Mouse (Mus musculus): ENCODE measurements around the gene Stra6. TPM values are rescaled to one million over a fixed set of nuclear protein-coding genes. Genes with fewer than 3 reads are reported as not detected.

Stra6 gene
- total RNA-seq, 2 experiments from 2014 or later, result not detected

DNA sequence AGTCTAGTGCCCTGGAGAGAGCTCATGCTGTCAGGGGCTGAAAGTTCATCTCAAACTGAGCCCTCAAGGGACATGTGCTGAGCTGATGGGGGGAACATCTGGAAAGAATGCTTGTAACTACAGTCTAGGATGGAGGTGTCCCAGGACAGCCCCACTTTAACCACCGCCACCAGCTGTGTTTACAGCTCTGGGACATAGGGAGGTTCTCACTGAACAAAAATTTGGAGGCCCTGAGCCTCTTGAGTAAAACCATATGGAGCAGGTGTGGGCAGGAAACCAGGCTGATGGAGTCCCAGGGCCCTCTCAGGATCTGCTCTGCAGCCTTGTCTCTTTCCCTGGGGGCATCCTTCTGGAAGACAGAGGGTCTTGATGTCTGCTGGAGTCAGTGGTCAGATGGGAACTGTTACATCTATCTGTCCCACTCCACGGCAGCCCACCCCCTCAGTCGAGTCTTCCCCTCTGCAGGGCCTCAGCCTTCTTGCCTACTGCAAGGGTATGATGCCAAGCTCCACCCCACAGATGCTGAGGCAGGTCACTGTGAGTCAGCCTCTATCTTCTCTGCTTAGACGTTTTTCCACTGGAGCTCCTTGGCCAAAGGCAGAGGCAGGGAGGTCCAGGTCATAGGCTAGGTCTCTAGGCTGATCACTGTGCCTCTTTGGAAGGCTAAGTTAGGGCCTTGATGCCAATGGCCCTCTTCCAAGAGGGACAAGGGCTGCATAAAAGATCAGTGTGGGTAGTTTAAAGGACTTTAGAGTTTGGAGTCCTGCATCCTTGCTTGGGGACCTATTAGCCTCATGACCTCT lies 28.2 kb downstream of the Stra6 start:
- ATAC-seq (replicated peaks; ENCODE audit: low FRiP score, poor library complexity, severe bottlenecking), result no peak

GRCm38 (mm10) chr9:58092581-58093269 lies 29.1 kb downstream of the Stra6 start:
- peak; percentile 40; the same call in 1 of the 2 replicates for ATAC-seq (replicated peaks; ENCODE audit: low FRiP score, poor library complexity, severe bottlenecking)

- ATAC-seq (replicated peaks; ENCODE audit: low FRiP score, poor library complexity, severe bottlenecking), result no peak
These were observed 30.2 kb downstream of the Stra6 start for GRCm38 (mm10) chr9:58093776-58094175.

DNA sequence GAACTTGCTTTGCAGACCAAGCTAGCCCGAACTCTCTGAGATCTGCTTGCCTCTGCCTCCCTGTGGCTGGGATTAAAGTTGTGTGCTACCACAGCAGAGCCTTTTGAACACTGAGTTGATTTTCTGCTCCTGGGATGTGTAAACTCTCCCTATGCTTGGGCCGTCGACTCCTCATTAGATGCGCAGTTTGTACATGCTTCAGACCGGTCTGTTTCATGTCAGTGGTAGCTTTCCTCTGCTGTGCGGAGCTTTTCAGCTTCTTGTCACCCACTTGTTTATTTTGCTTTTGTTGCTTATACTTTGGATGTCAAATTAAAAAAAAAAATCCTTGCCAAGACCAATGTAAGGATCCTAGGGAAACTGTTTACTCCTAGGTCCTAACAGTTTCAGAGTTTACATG lies 32.4 kb downstream of the Stra6 start:
- no peak for ATAC-seq (replicated peaks; ENCODE audit: low FRiP score, poor library complexity, severe bottlenecking)

GRCm38 (mm10) chr9:58096629-58097301 lies 33.2 kb downstream of the Stra6 start:
- no peak for ATAC-seq (replicated peaks; ENCODE audit: low FRiP score, poor library complexity, severe bottlenecking)

GRCm38 (mm10) chr9:58099836-58100565 lies 36.4 kb downstream of the Stra6 start:
- no peak for ATAC-seq (replicated peaks; ENCODE audit: low FRiP score, poor library complexity, severe bottlenecking)

DNA sequence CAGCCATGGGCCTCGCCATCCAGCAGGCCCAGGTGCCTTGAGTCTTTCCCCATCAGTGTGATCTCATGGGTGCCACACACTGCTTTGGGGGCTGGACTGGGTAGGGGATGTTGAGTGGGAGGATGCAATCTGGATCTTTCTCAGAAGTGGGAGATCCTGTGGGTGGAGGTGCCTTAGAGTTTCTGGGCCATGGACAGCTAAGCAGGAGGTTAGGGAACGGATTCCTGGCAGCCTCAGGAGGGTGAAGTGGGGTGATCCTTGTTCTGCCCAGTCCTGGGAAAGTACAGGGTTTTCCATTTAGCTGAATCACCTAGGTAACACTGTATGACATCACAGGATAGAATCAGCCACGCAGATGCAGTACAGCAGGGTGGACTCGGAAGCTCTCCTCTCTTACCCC lies 38.4 kb downstream of the Stra6 start:
- no peak for ATAC-seq (replicated peaks; ENCODE audit: low FRiP score, poor library complexity, severe bottlenecking)

DNA sequence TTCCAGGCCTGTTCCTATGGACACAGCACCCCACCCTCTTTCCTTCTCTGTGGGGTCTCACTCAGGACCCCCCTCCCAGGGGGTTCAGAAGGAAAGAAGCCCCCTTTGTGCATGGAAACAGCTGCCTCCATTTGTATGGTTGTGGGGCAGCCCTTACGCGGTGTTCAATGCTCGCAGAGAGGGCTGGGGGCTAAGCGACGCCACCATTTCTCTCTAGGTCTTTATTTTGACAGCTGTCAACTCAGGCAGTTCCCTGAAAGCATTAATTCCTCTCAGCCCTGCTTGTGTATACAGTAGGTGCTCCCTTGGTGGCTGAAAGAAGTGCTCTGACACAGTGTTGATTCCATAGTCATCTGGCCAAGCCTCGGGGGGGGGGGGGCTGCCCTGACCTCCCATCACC lies 40.1 kb downstream of the Stra6 start:
- ATAC-seq (replicated peaks; ENCODE audit: low FRiP score, poor library complexity, severe bottlenecking), result no peak

DNA sequence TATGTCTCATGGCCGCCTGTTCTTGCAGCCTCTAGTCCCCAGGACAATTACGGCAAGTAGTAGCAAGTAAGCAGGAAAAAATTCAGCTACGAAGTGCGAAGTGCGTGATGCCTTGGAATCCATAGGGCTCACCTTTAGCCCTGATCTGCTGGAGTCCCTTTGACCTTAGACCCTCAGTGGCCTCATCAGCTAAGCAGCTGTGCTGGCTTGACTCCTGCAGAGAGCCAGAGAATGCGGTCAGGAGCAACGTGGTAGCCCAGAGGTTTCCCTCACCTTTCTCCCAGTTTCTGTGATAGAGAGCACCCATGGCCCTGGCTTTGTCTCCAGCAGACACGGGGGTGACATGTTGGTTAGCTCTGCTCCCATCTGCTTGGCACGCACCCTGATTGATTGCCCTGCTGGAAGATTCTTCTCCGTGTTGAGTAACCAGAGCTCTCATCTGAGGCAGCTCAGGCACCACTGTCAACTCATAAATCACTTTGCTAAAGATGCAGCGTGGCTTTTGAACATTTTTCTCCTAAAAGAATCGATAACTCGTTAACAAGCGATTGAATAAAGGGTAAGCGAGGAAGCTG lies 42.1 kb downstream of the Stra6 start:
- ATAC-seq (replicated peaks; ENCODE audit: low FRiP score, poor library complexity, severe bottlenecking), result no peak

GRCm38 (mm10) chr9:58107494-58107893 lies 43.9 kb downstream of the Stra6 start:
- no peak for ATAC-seq (replicated peaks; ENCODE audit: low FRiP score, poor library complexity, severe bottlenecking)

- no peak for ATAC-seq (replicated peaks; ENCODE audit: low FRiP score, poor library complexity, severe bottlenecking)
These were observed 47.2 kb downstream of the Stra6 start for GRCm38 (mm10) chr9:58110787-58111186.

DNA sequence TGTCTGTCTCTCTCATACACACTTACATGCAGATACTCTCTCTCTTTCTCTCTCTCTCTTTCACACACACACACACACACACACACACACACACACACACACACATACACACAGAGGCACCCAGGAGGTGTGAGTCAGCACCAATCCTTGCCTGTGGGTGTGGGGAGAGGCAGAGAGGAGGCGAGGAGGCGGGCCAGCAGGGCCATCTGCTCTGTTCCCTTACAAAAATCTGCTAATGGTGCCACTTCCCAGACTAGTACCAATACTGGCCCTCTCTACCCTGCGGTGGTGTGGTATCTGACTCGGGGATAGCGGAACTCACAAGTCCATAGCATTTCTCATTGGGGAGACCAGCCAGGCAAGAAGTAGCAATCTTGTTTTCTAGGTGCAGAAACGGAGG lies 47.8 kb downstream of the Stra6 start:
- no peak for ATAC-seq (replicated peaks; ENCODE audit: low FRiP score, poor library complexity, severe bottlenecking)

GRCm38 (mm10) chr9:58112321-58112751 lies 48.7 kb downstream of the Stra6 start:
- no peak for ATAC-seq (replicated peaks; ENCODE audit: low FRiP score, poor library complexity, severe bottlenecking)

DNA sequence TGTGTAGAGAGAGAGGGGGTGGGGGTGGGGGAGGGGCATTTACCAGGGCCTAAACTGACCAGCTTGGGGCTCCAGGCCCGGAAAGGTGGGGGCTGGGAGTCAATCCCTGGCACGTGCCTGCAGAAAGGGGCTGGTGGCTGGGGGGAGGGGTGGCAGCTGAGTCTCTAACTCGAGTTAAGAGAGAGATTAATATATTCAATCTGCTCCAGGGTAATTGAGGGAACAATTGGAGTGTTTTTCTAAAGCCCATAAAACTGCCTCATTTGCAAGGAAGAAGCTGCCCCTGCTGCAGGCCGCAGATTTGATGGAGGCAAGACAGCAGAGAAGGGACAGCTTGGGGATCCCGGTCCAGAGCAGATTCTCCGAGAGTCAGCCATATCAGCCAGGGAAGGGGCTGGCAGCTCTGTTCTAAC lies 49.3 kb downstream of the Stra6 start:
- ATAC-seq (replicated peaks; ENCODE audit: low FRiP score, poor library complexity, severe bottlenecking), result no peak

- no peak for ATAC-seq (replicated peaks; ENCODE audit: low FRiP score, poor library complexity, severe bottlenecking)
These were observed 49.8 kb downstream of the Stra6 start for GRCm38 (mm10) chr9:58113279-58113884.

DNA sequence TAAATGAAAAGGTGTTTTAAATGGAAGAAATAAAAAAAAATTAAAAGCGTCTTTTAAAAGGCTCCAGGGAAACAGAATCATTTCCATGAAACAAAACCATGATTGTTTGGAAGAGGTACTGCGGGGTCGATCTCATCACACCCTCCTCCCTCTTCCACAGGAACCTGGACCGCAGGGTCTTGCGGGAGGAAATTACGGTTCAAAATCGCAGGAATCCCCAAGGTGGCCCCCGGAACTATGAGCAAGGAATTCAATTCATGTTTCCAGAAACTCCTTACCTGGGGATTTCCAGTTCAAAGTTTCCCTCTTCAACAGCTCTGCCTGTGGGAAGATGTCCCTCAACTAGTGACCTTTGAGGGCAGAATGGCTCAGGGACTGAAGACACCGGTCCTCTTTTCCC lies 50.4 kb downstream of the Stra6 start:
- no peak for ATAC-seq (replicated peaks; ENCODE audit: low FRiP score, poor library complexity, severe bottlenecking)

- no peak for ATAC-seq (replicated peaks; ENCODE audit: low FRiP score, poor library complexity, severe bottlenecking)
These were observed 51.8 kb downstream of the Stra6 start for GRCm38 (mm10) chr9:58115297-58115925.

GRCm38 (mm10) chr9:58116024-58116651 lies 52.5 kb downstream of the Stra6 start:
- no peak for ATAC-seq (replicated peaks; ENCODE audit: low FRiP score, poor library complexity, severe bottlenecking)

Measured in erythroid progenitor cell, adult 5-6 weeks (primary cell).